Mouse (Mus musculus) intestine, postnatal 0 days (tissue): ENCODE measurements around the gene Amotl1. TPM values are rescaled to one million over a fixed set of nuclear protein-coding genes. Genes with fewer than 3 reads are reported as not detected.

Experiments used
- ATAC-seq: fragments of 200-750 bp; cut with Nextera tagmentation; 2 replicates; pipeline ENCODE4 v1.8.0; 2017; ENCODE audit warnings: mild to moderate bottlenecking, moderate TSS enrichment, moderate library complexity
- H3K27ac ChIP-seq: fragments of 300-500 bp; sonication (generic); 2 replicates; pipeline ENCODE4 v1.5.1; 2014; ENCODE audit warnings: mild to moderate bottlenecking, low read depth, low read length, moderate library complexity
- H3K27me3 ChIP-seq: fragments of 300-500 bp; sonication (generic); replicated peaks from 2 replicates; pipeline ENCODE4 v1.6.1; 2014; ENCODE audit warnings: low read length, mixed read lengths; ENCODE audit not compliant: control insufficient read depth, insufficient read depth
- H3K36me3 ChIP-seq: fragments of 300-500 bp; sonication (generic); 2 replicates; pipeline ENCODE4 v1.6.1; 2014; ENCODE audit warnings: mild to moderate bottlenecking, moderate library complexity; ENCODE audit not compliant: control insufficient read depth, insufficient read depth
- H3K4me1 ChIP-seq: fragments of 300-500 bp; sonication (generic); replicated peaks from 2 replicates; pipeline ENCODE4 v1.6.1; 2014; ENCODE audit warnings: antibody characterized with exemption, low read length, mixed read lengths; ENCODE audit not compliant: control insufficient read depth, insufficient read depth
- H3K4me2 ChIP-seq: fragments of 300-500 bp; sonication (generic); replicated peaks from 2 replicates; pipeline ENCODE4 v1.6.1; 2014; ENCODE audit warnings: low read depth, mild to moderate bottlenecking, moderate library complexity
- H3K4me3 ChIP-seq: fragments of 300-500 bp; sonication (generic); 2 replicates; pipeline ENCODE4 v1.5.1; 2014; ENCODE audit warnings: low read depth, low read length
- H3K9ac ChIP-seq: fragments of 300-500 bp; sonication (generic); 2 replicates; pipeline ENCODE4 v1.6.1; 2014; ENCODE audit warnings: mild to moderate bottlenecking, low read depth, low read length
- H3K9me3 ChIP-seq: fragments of 300-500 bp; sonication (generic); 2 replicates; pipeline ENCODE4 v1.6.1; 2016; ENCODE audit warnings: mixed run types; ENCODE audit not compliant: control insufficient read depth
- CTCF ChIP-seq: sonication (generic); IDR thresholded peaks from 2 replicates; pipeline ENCODE4 v1.5.1; 2016; ENCODE audit warnings: low read depth, mild to moderate bottlenecking, control low read depth, antibody characterized with exemption, moderate library complexity
- WGBS: fragments of 180-500 bp; shearing (Covaris S2); extraction: QIAGEN DNeasy Blood & Tissue Kit; methylation state at CpG from one replicate; pipeline ENCODE4 v1.1.7; 2014; 5-methylcytosine and 5-hydroxymethylcytosine counted together
- polyA plus RNA-seq: library from polyadenylated mRNA; unstranded; fragments of >200 nt; fragmentation: Nextera tagmentation; extraction: Ambion mirVana; gene quantifications from 2 replicates; pipeline ENCODE4 v1.2.1, GENCODE M21; 2015

The Amotl1 gene
- polyA plus RNA-seq, 1 experiment from 2014 or later: 3.2 TPM

GRCm38 (mm10) chr9:14569175-14569975, 75.5 kb downstream of the Amotl1 start:
- Histone ChIP-seq H3K4me3 (no peak overlapping the region), H3K36me3 (no peaks in the 10 kb centered on the region; the same call in 1 of the 2 replicates)

GRCm38 (mm10) chr9:14568487-14568886, 76.4 kb downstream of the Amotl1 start:
- Histone ChIP-seq H3K27me3 (no peaks in the 10 kb centered on the region), H3K36me3 (peaks cover 7% of the 10 kb centered on the region; the same call in 1 of the 2 replicates), H3K4me3 (no peak overlapping the region), H3K4me1 (no peaks in the 10 kb centered on the region), H3K9me3 (no peaks in the 10 kb centered on the region), H3K4me2 (no peak overlapping the region), H3K9ac (no peak overlapping the region), H3K27ac (no peak overlapping the region)
- no peak for TF ChIP-seq CTCF
- WGBS: 54% methylated on average over 2 of the region's 2 CpGs
- no peak for ATAC-seq

More at GRCm38 (mm10) chr9:14569175-14569975, 75.5 kb downstream of the Amotl1 start:
- no peaks in the 10 kb centered on the region for H3K9me3 ChIP-seq
- no peak overlapping the region for H3K9ac ChIP-seq
- no peaks in the 10 kb centered on the region for H3K27me3 ChIP-seq
- TF ChIP-seq CTCF: no peak
- no peak overlapping the region for H3K27ac ChIP-seq
- 75% methylated on average over 4 of the region's 4 CpGs for WGBS
- H3K4me2 ChIP-seq: no peak overlapping the region
- ATAC-seq: no peak
- no peaks in the 10 kb centered on the region for H3K4me1 ChIP-seq

DNA sequence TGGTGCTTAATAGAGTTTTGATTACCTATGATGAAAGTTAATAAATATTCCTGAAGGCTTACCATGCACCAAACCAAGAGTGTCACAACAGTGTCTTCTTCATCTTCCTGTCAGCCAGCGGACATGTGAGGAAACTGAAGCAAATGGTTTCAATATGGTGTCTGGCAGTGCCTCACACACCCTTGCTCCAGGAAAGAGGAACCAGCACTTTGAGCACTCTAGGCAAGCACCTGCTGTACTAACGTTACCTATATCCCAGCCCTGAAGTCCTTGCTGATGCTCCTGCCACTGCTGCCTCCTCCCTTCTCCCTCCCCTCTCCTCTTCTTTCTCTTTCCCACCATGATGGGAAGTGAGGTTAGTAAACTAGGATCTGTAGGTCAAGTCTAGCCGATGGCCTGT, 80.4 kb downstream of the Amotl1 start:
- Histone ChIP-seq H3K27ac (no peak overlapping the region), H3K27me3 (no peaks in the 10 kb centered on the region), H3K4me2 (no peak overlapping the region), H3K4me1 (no peaks in the 10 kb centered on the region), H3K9me3 (no peaks in the 10 kb centered on the region), H3K36me3 (peaks cover 14% of the 10 kb centered on the region; the same call in 1 of the 2 replicates), H3K9ac (no peak overlapping the region), H3K4me3 (no peak overlapping the region)
- no peak for TF ChIP-seq CTCF
- WGBS: 84% methylated on average over 3 of the region's 3 CpGs
- no peak for ATAC-seq

DNA sequence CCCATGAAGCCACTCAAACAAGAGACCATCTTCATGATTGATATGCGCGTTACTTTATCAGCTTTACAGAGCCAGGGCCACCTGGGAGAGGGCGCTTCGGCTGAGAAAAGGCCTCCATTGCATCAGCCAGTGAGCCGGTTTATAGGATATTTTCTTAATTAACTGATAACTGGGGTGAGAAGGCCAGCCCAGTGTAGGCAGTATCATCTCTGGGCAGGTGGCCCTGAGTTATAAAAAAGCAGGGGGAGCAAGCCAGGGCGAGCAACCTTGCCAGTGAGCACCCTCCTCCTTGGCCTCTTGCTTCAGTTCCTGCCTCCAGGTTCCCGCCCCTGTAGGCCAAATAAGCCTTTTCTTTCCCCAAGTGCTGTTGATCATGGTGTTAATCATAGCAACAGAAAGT, 81.5 kb downstream of the Amotl1 start:
- no peak for TF ChIP-seq CTCF
- H3K4me1 ChIP-seq: no peaks in the 10 kb centered on the region
- no peaks in the 10 kb centered on the region for H3K9me3 ChIP-seq
- peaks cover 14% of the 10 kb centered on the region; the same call in 1 of the 2 replicates for H3K36me3 ChIP-seq
- no peak for ATAC-seq
- H3K4me2 ChIP-seq: no peak overlapping the region
- 72% methylated on average over 7 of the region's 7 CpGs for WGBS
- H3K27ac ChIP-seq: no peak overlapping the region
- no peaks in the 10 kb centered on the region for H3K27me3 ChIP-seq
- H3K4me3 ChIP-seq: no peak overlapping the region
- H3K9ac ChIP-seq: no peak overlapping the region

- H3K4me2 ChIP-seq: no peak overlapping the region
- no peaks in the 10 kb centered on the region for H3K4me1 ChIP-seq
- H3K9ac ChIP-seq: no peak overlapping the region
- ATAC-seq: no peak
- H3K36me3 ChIP-seq: peaks cover 32% of the 10 kb centered on the region; the same call in 1 of the 2 replicates
- 84% methylated on average over 4 of the region's 4 CpGs for WGBS
- TF ChIP-seq CTCF: no peak
- H3K27ac ChIP-seq: no peak overlapping the region
- H3K27me3 ChIP-seq: no peaks in the 10 kb centered on the region
- no peaks in the 10 kb centered on the region for H3K9me3 ChIP-seq
- H3K4me3 ChIP-seq: no peak overlapping the region
Measured at GRCm38 (mm10) chr9:14560545-14560944, 84.3 kb downstream of the Amotl1 start.

DNA sequence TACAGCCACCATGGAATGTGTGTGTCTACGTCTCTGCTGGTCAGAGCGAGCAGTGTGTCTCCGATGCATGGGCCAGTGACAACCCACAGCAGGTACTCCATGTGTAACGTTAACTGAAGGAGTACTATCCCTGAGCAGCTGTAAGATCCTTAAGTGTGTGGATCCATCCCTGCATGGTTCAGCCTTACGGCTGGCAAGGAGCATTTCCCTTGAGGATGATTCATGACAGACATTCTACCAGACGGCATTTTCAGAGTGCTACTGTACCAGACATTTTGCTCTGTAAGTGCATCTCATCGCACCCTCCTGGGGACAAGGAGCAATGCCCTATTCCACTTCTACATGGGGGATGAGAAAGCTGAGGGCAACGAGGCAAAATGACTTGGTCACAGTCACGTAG, 84.9 kb downstream of the Amotl1 start:
- no peak overlapping the region for H3K9ac ChIP-seq
- no peaks in the 10 kb centered on the region for H3K27me3 ChIP-seq
- 88% methylated on average over 9 of the region's 9 CpGs for WGBS
- ATAC-seq: no peak
- no peaks in the 10 kb centered on the region for H3K9me3 ChIP-seq
- H3K4me2 ChIP-seq: no peak overlapping the region
- no peak overlapping the region for H3K27ac ChIP-seq
- no peak for TF ChIP-seq CTCF
- H3K36me3 ChIP-seq: peaks cover 32% of the 10 kb centered on the region; the same call in 1 of the 2 replicates
- no peak overlapping the region for H3K4me3 ChIP-seq
- no peaks in the 10 kb centered on the region for H3K4me1 ChIP-seq
